11 mouse cellular contexts compared by ENCODE assay signal in genomic region chr13:69687023-69687422, GRCm38 (mm10). TPM values are rescaled to one million over a fixed set of nuclear protein-coding genes. Genes with fewer than 3 reads are reported as not detected.
A peak's percentile ranks its signal among the peaks of the same experiment; 100 is the strongest.
DNase-seq lines count a peak whose midpoint lies in the region; ATAC-seq and TF ChIP-seq lines count a peak whose summit lies in the region.
"Had no signal": no experiment of that assay in that cellular context is flagged by ENCODE, and none has a peak within 500 bp of the region (broad histone marks: within the 10 kb centered on the region; RNA-seq: fewer than 3 reads in every experiment).

No protein-coding gene starts in this region.

- no peak overlapping the region for H3K4me2 ChIP-seq in kidney, embryonic 14.5 days (replicated peaks; ENCODE audit: low read depth, low read length)
- H3K4me2 ChIP-seq in lung, postnatal 0 days (replicated peaks; ENCODE audit: low read depth, low read length): no peak overlapping the region
- no peak overlapping the region for H3K4me2 ChIP-seq in midbrain, embryonic 13.5 days (replicated peaks)

- no peaks in the 10 kb centered on the region for H3K36me3 ChIP-seq in kidney, embryonic 14.5 days (ENCODE audit: control insufficient read depth, insufficient read depth, low read length)
- no peaks in the 10 kb centered on the region for H3K36me3 ChIP-seq in lung, postnatal 0 days (ENCODE audit: insufficient read depth, low read length)
- no peaks in the 10 kb centered on the region for H3K36me3 ChIP-seq in midbrain, embryonic 13.5 days

- no peaks in the 10 kb centered on the region for H3K9me3 ChIP-seq in kidney, embryonic 14.5 days (ENCODE audit: control insufficient read depth, low read length)
- no peaks in the 10 kb centered on the region for H3K9me3 ChIP-seq in lung, postnatal 0 days (ENCODE audit: low read length)
- H3K9me3 ChIP-seq in midbrain, embryonic 13.5 days: no peaks in the 10 kb centered on the region

- H3K4me3 ChIP-seq in kidney, embryonic 14.5 days (ENCODE audit: low read length): no peak overlapping the region
- no peak overlapping the region for H3K4me3 ChIP-seq in lung, postnatal 0 days (ENCODE audit: low read depth, low read length)
- no peak overlapping the region for H3K4me3 ChIP-seq in midbrain, embryonic 13.5 days (replicated peaks)
- H3K4me3 ChIP-seq: myocyte had no signal

- no peaks in the 10 kb centered on the region for H3K27me3 ChIP-seq in kidney, embryonic 14.5 days (ENCODE audit: control insufficient read depth, insufficient read depth, low read length)
- H3K27me3 ChIP-seq in lung, postnatal 0 days (replicated peaks; ENCODE audit: insufficient read depth, low read length): no peaks in the 10 kb centered on the region
- H3K27me3 ChIP-seq in midbrain, embryonic 13.5 days: no peaks in the 10 kb centered on the region

- H3K9ac ChIP-seq in kidney, embryonic 14.5 days (ENCODE audit: low read depth, low read length): no peak overlapping the region
- H3K9ac ChIP-seq in lung, postnatal 0 days (replicated peaks; ENCODE audit: low read depth): no peak overlapping the region
- no peak overlapping the region for H3K9ac ChIP-seq in midbrain, embryonic 13.5 days (replicated peaks)

- 38% methylated on average over 1 of the region's 1 CpGs for WGBS in kidney, embryonic 14.5 days
- WGBS in lung, postnatal 0 days: 27% methylated on average over 1 of the region's 1 CpGs
- 44% methylated on average over 1 of the region's 1 CpGs for WGBS in midbrain, embryonic 13.5 days

- DNase-seq in cerebellum, postnatal 10 days: peak; percentile 54
- no peak for DNase-seq in cerebellum, adult 11-12 months
- DNase-seq in kidney, adult 18-20 months: peak; percentile 6
- no peak for DNase-seq in lung, postnatal 0 days (ENCODE audit: low spot score)
- DNase-seq in lung, postnatal 4 days: no peak
- DNase-seq in embryo, embryonic 11 days: peak; percentile 30
- DNase-seq: gastrocnemius, postnatal 14 days had no signal

- TF ChIP-seq CTCF in lung, postnatal 0 days (IDR thresholded peaks at IDR 0.05): peak; percentile 42

- no peaks in the 10 kb centered on the region for H3K4me1 ChIP-seq in kidney, embryonic 14.5 days (ENCODE audit: control insufficient read depth, insufficient read depth, low read length)
- H3K4me1 ChIP-seq in lung, postnatal 0 days (ENCODE audit: insufficient read depth, low read depth, low read length): no peaks in the 10 kb centered on the region
- peaks cover 12% of the 10 kb centered on the region for H3K4me1 ChIP-seq in midbrain, embryonic 13.5 days (replicated peaks)

- no peak overlapping the region for H3K27ac ChIP-seq in kidney, embryonic 14.5 days (ENCODE audit: low read depth, low read length)
- no peak overlapping the region for H3K27ac ChIP-seq in lung, postnatal 0 days (ENCODE audit: low read length)
- H3K27ac ChIP-seq in midbrain, embryonic 13.5 days: no peak overlapping the region
- H3K27ac ChIP-seq: macrophage had no signal

- ATAC-seq in kidney, embryonic 14.5 days (ENCODE audit: low FRiP score, low TSS enrichment): no peak
- ATAC-seq in lung, postnatal 0 days: no peak
- no peak for ATAC-seq in midbrain, embryonic 13.5 days

- no peak for TF ChIP-seq EP300 in lung, postnatal 0 days (IDR thresholded peaks at IDR 0.05)

RNA-seq across cellular contexts. Expression of gene Ube2ql1, which starts 52.7 kb away (rescaled TPM):
- polyA plus RNA-seq in kidney, embryonic 14.5 days (2014; fragmentation: Nextera tagmentation; extraction: Ambion mirVana): 0.73 and 1.1 TPM in 2 replicates
- 0.12 and 0.14 TPM in 2 replicates for polyA plus RNA-seq in lung, postnatal 0 days (2015; fragmentation: Nextera tagmentation; extraction: Ambion mirVana)
- 16.2 and 17.0 TPM in 2 replicates for polyA plus RNA-seq in midbrain, embryonic 13.5 days (2015; fragmentation: Nextera tagmentation; extraction: Ambion mirVana)
- polyA plus RNA-seq: macrophage had no signal

Comparison
In these comparisons a context has a peak if more than half of its experiments do, and no peak if none do; other contexts are left out.
1. DNase-seq: peak in cerebellum, postnatal 10 days (2 of 2), kidney, adult 18-20 months (single experiment) and embryo, embryonic 11 days (single experiment); none in cerebellum, adult 11-12 months (single experiment), lung, postnatal 0 days (single experiment) and lung, postnatal 4 days (0 of 2).